Mouse (Mus musculus): Measurements from ENCODE around the gene Flot1. TPM values are rescaled to one million over a fixed set of nuclear protein-coding genes. Genes with fewer than 3 reads are reported as not detected.

Flot1 gene
- total RNA-seq (2023), result 100 to 1,000 TPM; 181 to 198 TPM

GRCm38 (mm10) chr17:35822964-35823937, at the start of gene Flot1:
Gene Flot1, plus strand, starts transcription at chr17:35823230.

GRCm38 (mm10) chr17:35821439-35822430, 1.3 kb upstream of the Flot1 start, which contains the start of gene Ier3:
Gene Ier3, plus strand, starts transcription at chr17:35821684.

GRCm38 (mm10) chr17:35838122-35838544, 15.1 kb downstream of the Flot1 start, which contains the start of gene Tubb5:
Gene Tubb5, minus strand, starts transcription at chr17:35838306.

DNA sequence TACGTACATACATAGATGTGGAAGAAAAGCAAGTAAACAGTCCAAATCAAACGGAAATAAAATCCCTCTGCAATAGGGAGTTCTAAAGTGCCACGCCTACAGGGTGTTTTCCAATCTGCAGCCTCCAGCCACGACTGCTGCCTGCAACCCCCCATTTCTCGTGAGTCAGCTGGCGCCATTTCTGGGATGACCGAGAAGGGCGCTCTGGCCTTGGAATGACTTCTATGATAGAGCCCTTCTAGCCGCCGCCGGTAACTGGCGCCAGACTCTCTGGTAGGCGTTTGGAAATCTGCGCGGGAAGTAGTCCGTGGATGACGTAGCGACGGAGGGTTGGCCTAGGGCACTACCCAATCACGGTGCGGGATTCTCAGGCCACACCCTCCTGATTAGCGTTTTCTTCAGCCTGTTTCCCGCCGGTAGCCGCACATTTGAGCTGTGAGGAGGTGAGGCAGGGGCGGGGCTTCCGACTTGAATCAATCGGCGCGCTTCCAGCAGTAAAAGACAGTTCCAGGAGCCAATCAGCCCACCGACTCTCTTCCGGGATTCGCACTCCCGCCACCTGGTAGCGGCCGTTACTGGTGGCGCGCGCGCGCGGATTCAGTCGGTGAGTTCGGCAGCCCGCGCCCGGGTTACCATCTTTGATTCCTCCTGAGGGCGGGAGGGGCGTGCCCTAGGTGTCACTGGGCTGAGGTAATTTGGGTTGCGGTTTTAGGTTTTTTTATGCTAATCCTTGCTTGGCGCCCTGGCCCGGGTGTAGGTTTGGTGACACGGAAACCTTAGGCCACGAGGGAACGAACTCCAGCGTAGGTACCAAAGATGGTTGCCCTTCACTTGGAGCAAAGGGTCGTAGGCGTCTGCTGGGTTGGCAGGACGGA, 18.3 kb downstream of the Flot1 start, which contains the start of gene Mdc1:
Gene Mdc1 (plus strand): TSS at position 440 of the 875 bp plus-strand sequence.

DNA sequence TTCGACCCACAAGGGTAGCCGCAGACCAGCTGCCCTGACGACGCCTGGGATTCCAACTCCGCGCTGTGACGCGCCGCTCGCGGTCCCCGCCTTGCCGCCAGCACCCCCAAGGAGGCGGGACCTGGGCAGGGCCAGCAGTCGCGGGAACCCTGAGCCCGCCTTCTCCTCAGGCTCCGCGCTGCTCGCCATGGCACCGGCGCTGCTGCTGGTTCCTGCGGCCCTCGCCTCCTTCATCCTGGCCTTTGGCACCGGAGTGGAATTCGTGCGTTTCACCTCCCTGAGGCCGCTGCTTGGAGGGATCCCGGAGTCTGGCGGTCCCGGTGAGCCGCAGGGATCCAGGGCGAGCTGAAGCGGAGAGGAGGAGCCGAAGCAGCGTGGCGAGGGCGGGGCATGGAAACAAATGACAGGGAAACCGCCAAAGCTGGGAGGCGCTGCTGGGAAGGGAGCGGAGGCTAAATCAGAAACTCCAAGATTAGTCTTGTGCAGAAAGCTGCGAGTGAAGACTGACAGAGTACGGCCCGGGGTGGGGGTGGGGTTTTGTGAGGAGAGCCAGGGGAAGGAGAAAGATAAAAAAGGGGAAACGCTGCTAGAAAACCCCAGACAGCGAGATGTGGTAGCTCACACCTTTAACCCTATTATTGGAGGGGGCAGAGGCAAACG, 38.3 kb downstream of the Flot1 start, which contains the start of gene Nrm:
Gene Nrm (plus strand): TSS at position 121 of the 660 bp plus-strand sequence.

GRCm38 (mm10) chr17:35865481-35866280, 42.7 kb downstream of the Flot1 start, which contains the start of gene Ppp1r18:
Gene Ppp1r18, plus strand, starts transcription at chr17:35865593.

DNA sequence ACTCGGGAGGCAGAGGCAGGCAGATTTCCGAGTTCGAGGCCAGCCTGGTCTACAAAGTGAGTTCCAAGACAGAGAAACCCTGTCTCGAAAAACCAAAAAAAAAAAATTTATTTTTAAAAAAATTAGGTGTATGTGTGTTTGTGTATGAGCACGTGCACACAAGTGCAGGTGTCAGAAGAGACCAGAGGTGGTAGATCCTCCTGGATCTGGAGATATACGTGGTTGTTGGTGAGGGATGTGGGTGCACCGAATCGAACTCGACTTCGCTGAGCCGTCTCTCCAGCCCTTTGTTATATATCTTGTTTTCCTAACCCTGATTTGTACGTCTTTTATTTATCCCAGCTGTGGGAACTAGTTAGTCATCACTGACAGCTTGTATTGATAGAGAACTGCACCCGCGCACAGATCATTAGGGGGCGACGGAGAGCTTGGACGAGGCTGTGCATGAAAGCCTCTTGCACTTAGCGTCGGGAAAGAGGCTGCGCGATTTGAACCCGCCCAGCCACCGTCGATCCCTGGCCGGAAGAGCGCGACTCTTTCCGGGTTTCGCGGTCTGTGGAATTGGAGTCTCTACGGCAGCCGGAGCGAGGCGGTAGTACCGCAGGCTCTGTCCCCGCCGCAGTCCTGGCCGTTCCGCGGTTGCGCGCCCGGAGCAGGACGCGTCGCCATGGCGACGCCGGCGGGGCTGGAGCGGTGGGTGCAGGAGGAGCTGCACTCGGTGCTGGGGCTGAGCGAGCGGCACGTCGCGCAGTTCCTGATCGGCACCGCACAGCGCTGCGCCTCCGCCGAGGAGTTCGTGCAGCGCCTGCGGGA, 56.4 kb downstream of the Flot1 start, which contains the start of gene Dhx16:
Gene Dhx16 (plus strand): TSS at position 575 of the 813 bp plus-strand sequence.

Other genes starting within 250 kb of the Flot1 start
- gene Sfta2, start 221.7 kb upstream of the Flot1 start, total RNA-seq (2023), result not detected
- not detected for gene Gm9573, start 196.6 kb upstream of the Flot1 start, total RNA-seq (2023)
- not detected for gene Mucl3, start 179.5 kb upstream of the Flot1 start, total RNA-seq (2023)
- gene Vars2, start 155.6 kb upstream of the Flot1 start, total RNA-seq (2023), result 10 to 100 TPM in 1 of 2 experiments, 1 to 10 TPM in 1; 7.2 to 11.6 TPM
- 1 to 10 TPM; 6.5 to 9.4 TPM for gene Gtf2h4, start 149.5 kb upstream of the Flot1 start, total RNA-seq (2023)
- gene Ddr1, start 118.6 kb upstream of the Flot1 start, total RNA-seq (2023), result under 1 TPM; 0.31 to 0.51 TPM
- gene Ier3, start 1.5 kb upstream of the Flot1 start, total RNA-seq (2023), result 100 to 1,000 TPM; 115 to 121 TPM
- 100 to 1,000 TPM; 449 to 487 TPM for gene Tubb5, start 15.1 kb downstream of the Flot1 start, total RNA-seq (2023)
- gene Mdc1, start 18.3 kb downstream of the Flot1 start, total RNA-seq (2023), result 10 to 100 TPM; 33.5 to 33.9 TPM
- gene Nrm, start 38.1 kb downstream of the Flot1 start, total RNA-seq (2023), result 10 to 100 TPM; 40.8 to 50.0 TPM
- 100 to 1,000 TPM; 291 to 293 TPM for gene Ppp1r18, start 42.4 kb downstream of the Flot1 start, total RNA-seq (2023)
- gene Dhx16, start 56.6 kb downstream of the Flot1 start, total RNA-seq (2023), result 10 to 100 TPM; 63.4 to 68.3 TPM
- 10 to 100 TPM; 12.1 to 14.2 TPM for gene 2310061I04Rik, start 74.2 kb downstream of the Flot1 start, total RNA-seq (2023)
- 10 to 100 TPM; 13.1 to 14.4 TPM for gene Atat1, start 86.8 kb downstream of the Flot1 start, total RNA-seq (2023)
- gene Mrps18b, start 93.2 kb downstream of the Flot1 start, total RNA-seq (2023), result 10 to 100 TPM; 18.4 to 21.4 TPM
- 100 to 1,000 TPM; 100 to 125 TPM for gene Ppp1r10, start 93.2 kb downstream of the Flot1 start, total RNA-seq (2023)
- 10 to 100 TPM; 73.8 to 79.6 TPM for gene Abcf1, start 146.5 kb downstream of the Flot1 start, total RNA-seq (2023)
- gene Gnl1, start 156.6 kb downstream of the Flot1 start, total RNA-seq (2023), result 10 to 100 TPM; 43.5 to 46.4 TPM
- gene Prr3, start 157.0 kb downstream of the Flot1 start, total RNA-seq (2023), result 10 to 100 TPM; 25.9 to 32.6 TPM
- 10 to 100 TPM; 34.9 to 43.5 TPM for gene H2-T24, start 197.3 kb downstream of the Flot1 start, total RNA-seq (2023)
- gene H2-T23, start 209.6 kb downstream of the Flot1 start, total RNA-seq (2023), result 100 to 1,000 TPM; 154 to 159 TPM
- 10 to 100 TPM; 28.5 to 30.4 TPM for gene H2-T22, start 219.5 kb downstream of the Flot1 start, total RNA-seq (2023)
- under 1 TPM in 1 of 2 experiments, not detected in 1; 0.24 TPM for gene Gm6034, start 219.7 kb downstream of the Flot1 start, total RNA-seq (2023)
- gene Gm11127, start 235.1 kb downstream of the Flot1 start, total RNA-seq (2023), result 10 to 100 TPM; 26.6 to 29.0 TPM